Mouse (Mus musculus) myocyte (in vitro differentiated cells): ENCODE results near the gene Mbnl1.

ENCODE experiments used
- E2F4 ChIP-seq: IDR thresholded peaks from one replicate; pipeline ENCODE4 v1.6.1; 2011; ENCODE audit warnings: mild to moderate bottlenecking, control low read depth, moderate library complexity; ENCODE audit not compliant: insufficient read depth
- MYOD1 ChIP-seq, 3 experiments: IDR thresholded peaks; one replicate each; pipeline ENCODE4 v1.6.1; 2011; ENCODE audit warnings: control low read depth in 2 of 3, low read depth in 2 of 3, mild to moderate bottlenecking in 2 of 3, moderate library complexity in 1 of 3; ENCODE audit not compliant: insufficient read length in 2 of 3, control insufficient read depth in 1 of 3
- POLR2A ChIP-seq: IDR thresholded peaks from one replicate; pipeline ENCODE4 v1.6.1; 2011; ENCODE audit warnings: low read depth, mild to moderate bottlenecking, control low read depth, moderate library complexity; ENCODE audit not compliant: insufficient read length
- USF1 ChIP-seq: IDR thresholded peaks from one replicate; pipeline ENCODE4 v1.6.1; 2011; ENCODE audit warnings: low read depth, mild to moderate bottlenecking, control low read depth, moderate library complexity

GRCm38 (mm10) chr3:60506821-60507220 is 34.2 kb downstream of the Mbnl1 start:
- TF ChIP-seq E2F4 (no peak), USF1 (no peak), POLR2A (no peak), MYOD1 (IDR thresholded peaks at IDR 0.05; ENCODE audit: control insufficient read depth in 1 of 3, insufficient read length in 2 of 3, low read depth in 2 of 3) (no peak)
